Comparison of ENCODE assay signal across 21 mouse cellular contexts in the genomic region with DNA sequence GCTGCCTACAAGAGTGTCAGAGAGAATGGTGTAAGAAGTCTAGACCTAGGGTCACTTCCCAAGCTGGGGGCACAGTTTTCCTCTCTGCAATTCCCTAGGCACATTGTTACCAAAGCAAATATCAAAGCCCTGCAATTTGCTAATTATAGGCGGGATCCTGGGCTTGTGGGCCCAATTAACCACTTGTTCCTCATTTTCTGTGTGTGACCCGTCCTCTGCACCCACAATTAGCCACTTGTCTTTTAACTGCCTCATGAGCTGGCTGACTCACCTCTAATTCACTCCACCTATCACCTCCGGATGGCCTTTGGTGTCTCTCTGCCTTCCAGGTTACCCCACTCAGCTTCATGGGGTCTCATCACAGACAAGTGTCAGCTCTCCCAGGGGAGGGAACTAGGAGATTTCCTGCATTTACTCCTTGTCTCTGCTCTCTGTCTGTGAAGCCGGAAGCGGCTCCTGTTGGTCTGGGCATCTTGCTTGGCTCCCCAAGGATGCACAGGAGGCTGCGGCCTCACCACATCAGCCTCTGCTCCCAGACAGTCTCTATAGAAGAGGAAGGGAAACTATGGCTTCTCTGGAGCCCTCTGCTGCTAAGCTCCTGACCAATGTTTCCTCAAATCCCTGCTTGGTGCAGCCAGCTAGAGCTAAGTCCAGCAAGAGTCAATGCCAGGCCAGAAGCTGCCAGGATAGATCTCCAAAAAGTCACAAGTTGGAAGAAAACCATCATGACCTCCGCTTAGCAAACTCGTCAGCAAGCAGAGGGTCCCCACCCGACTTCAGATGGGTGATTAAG.
DNase-seq lines count a peak whose midpoint lies in the region; ATAC-seq and TF ChIP-seq lines count a peak whose summit lies in the region.
"Had no signal": no experiment of that assay in that cellular context is flagged by ENCODE, and none has a peak within 500 bp of the region (broad histone marks: within the 10 kb centered on the region; RNA-seq: fewer than 3 reads in every experiment).

No protein-coding gene starts in this region.

- no peaks in the 10 kb centered on the region for H3K36me3 ChIP-seq in intestine, postnatal 0 days (ENCODE audit: control insufficient read depth, insufficient read depth)
- H3K36me3 ChIP-seq in splenic B cell, adult 2 months (ENCODE audit: control insufficient read depth, insufficient read depth, low read length, poor library complexity, severe bottlenecking), result no peaks in the 10 kb centered on the region
- no peaks in the 10 kb centered on the region for H3K36me3 ChIP-seq in midbrain, embryonic 16.5 days (ENCODE audit: control insufficient read depth, insufficient read depth, low read length)
- H3K36me3 ChIP-seq: G1E; hindbrain, embryonic 10.5 days; kidney, embryonic 15.5 days; neural tube, embryonic 12.5 days had no signal

- no peak overlapping the region for H3K4me3 ChIP-seq in intestine, postnatal 0 days (ENCODE audit: low read depth, low read length)
- H3K4me3 ChIP-seq in midbrain, embryonic 16.5 days (ENCODE audit: low read depth, low read length), result no peak overlapping the region
- no peak overlapping the region for H3K4me3 ChIP-seq in lung, adult 2 months (replicated peaks; ENCODE audit: extremely low read depth, low read depth, low read length)
- H3K4me3 ChIP-seq: gastrocnemius, adult 2 months; hindbrain, embryonic 10.5 days; kidney, embryonic 15.5 days; neural tube, embryonic 12.5 days had no signal

- H3K27ac ChIP-seq in intestine, postnatal 0 days (ENCODE audit: low read depth, low read length), result peak overlapping the region; percentile 62
- no peak overlapping the region for H3K27ac ChIP-seq in midbrain, embryonic 16.5 days (ENCODE audit: low read length)
- H3K27ac ChIP-seq: gastrocnemius, adult 2 months; hindbrain, embryonic 10.5 days; hindbrain, postnatal 0 days; kidney, embryonic 15.5 days; neural tube, embryonic 12.5 days had no signal

- no peak for TF ChIP-seq CTCF in intestine, postnatal 0 days (IDR thresholded peaks at IDR 0.05; ENCODE audit: low read depth)
- no peak for TF ChIP-seq CTCF in lung, adult 2 months (IDR thresholded peaks at IDR 0.05; ENCODE audit: insufficient read depth, low read length)

- DNase-seq in heart, adult 11 months, result peak; percentile 89
- no peak for DNase-seq in heart, adult 9 months (ENCODE audit: low spot score in 2 of 2)
- DNase-seq in retina, postnatal 1 day, result peak; percentile 32
- DNase-seq in retina, embryonic 14.5 days (ENCODE audit: low spot score), result no peak
- peak; percentile 15 for DNase-seq in splenic B cell, adult 2 months (ENCODE audit: low read depth, low spot score)
- DNase-seq in lung, adult 2 months, result no peak
- DNase-seq: cerebellum, adult 9-11 months; gastrocnemius, adult 2 months; heart, adult 18-20 months; liver; lung, adult 18-20 months; right cerebral cortex, postnatal 14 days; thymus, postnatal 14 days had no signal

- H3K9ac ChIP-seq in intestine, postnatal 0 days (ENCODE audit: low read depth, low read length), result no peak overlapping the region; the same call in 1 of the 2 replicates
- no peak overlapping the region for H3K9ac ChIP-seq in midbrain, embryonic 16.5 days (ENCODE audit: low read depth, low read length)
- H3K9ac ChIP-seq: kidney, embryonic 15.5 days; neural tube, embryonic 12.5 days had no signal

- peaks cover 19% of the 10 kb centered on the region for H3K4me1 ChIP-seq in intestine, postnatal 0 days (replicated peaks; ENCODE audit: control insufficient read depth, insufficient read depth, low read length)
- no peaks in the 10 kb centered on the region for H3K4me1 ChIP-seq in midbrain, embryonic 16.5 days (ENCODE audit: control insufficient read depth, insufficient read depth, low read length)
- 0 out of 2 replicates have a peak, but pooled peaks cover 3% of the 10 kb centered on the region for H3K4me1 ChIP-seq in lung, adult 2 months (ENCODE audit: control insufficient read depth, insufficient read depth, low read length)

- no peaks in the 10 kb centered on the region for H3K27me3 ChIP-seq in intestine, postnatal 0 days (replicated peaks; ENCODE audit: control insufficient read depth, insufficient read depth, low read length)
- no peaks in the 10 kb centered on the region; the same call in 1 of the 2 replicates for H3K27me3 ChIP-seq in splenic B cell, adult 2 months (ENCODE audit: control insufficient read depth, insufficient read depth, low read length, poor library complexity, severe bottlenecking)
- H3K27me3 ChIP-seq in midbrain, embryonic 16.5 days (ENCODE audit: control insufficient read depth, insufficient read depth, low read depth, low read length), result no peaks in the 10 kb centered on the region; the same call in none of the 2 replicates
- H3K27me3 ChIP-seq: kidney, embryonic 15.5 days had no signal

- no peaks in the 10 kb centered on the region for H3K9me3 ChIP-seq in intestine, postnatal 0 days (ENCODE audit: control insufficient read depth)
- no peaks in the 10 kb centered on the region for H3K9me3 ChIP-seq in midbrain, embryonic 16.5 days (replicated peaks; ENCODE audit: control insufficient read depth, low read length, poor library complexity, severe bottlenecking)
- H3K9me3 ChIP-seq: G1E; hindbrain, embryonic 10.5 days; kidney, embryonic 15.5 days; neural tube, embryonic 12.5 days had no signal

- no peak for ATAC-seq in intestine, postnatal 0 days
- no peak for ATAC-seq in midbrain, embryonic 16.5 days
- ATAC-seq: activated CD4-positive, CD25-positive, alpha-beta regulatory T cell, adult 4 months; hindbrain, postnatal 0 days had no signal

- 64% methylated on average over 9 of the region's 9 CpGs for WGBS in intestine, postnatal 0 days
- 88% methylated on average over 9 of the region's 9 CpGs for WGBS in midbrain, embryonic 16.5 days
- WGBS in lung, adult 2 months, result 84% methylated on average over 9 of the region's 9 CpGs

- peak overlapping the region; percentile 17; the same call in 1 of the 2 replicates for H3K4me2 ChIP-seq in intestine, postnatal 0 days (replicated peaks; ENCODE audit: low read depth)
- H3K4me2 ChIP-seq in midbrain, embryonic 16.5 days (ENCODE audit: low read length), result no peak overlapping the region
- H3K4me2 ChIP-seq: kidney, embryonic 15.5 days; neural tube, embryonic 12.5 days had no signal

- no peak for TF ChIP-seq POLR2A in lung, adult 2 months (IDR thresholded peaks at IDR 0.05; ENCODE audit: borderline replicate concordance, extremely low read depth, low read depth, low read length)

Comparison
In these comparisons a context has a peak if more than half of its experiments do, and no peak if none do; other contexts are left out.
1. DNase-seq: peak in heart, adult 11 months (single experiment), retina, postnatal 1 day (single experiment) and splenic B cell, adult 2 months (single experiment); none in heart, adult 9 months (0 of 2), retina, embryonic 14.5 days (single experiment) and lung, adult 2 months (single experiment).